Mouse (Mus musculus) limb, embryonic 10.5 days (tissue): ENCODE measurements around the gene Kif1b. TPM values are rescaled to one million over a fixed set of nuclear protein-coding genes. Genes with fewer than 3 reads are reported as not detected.
"Not testable (repeated sequence)": the region's sequence is repeated elsewhere in the genome, so short reads cannot be mapped to it uniquely, and the experiment has no call there.

ENCODE experiments used
- DNase-seq: peaks from one replicate; pipeline ENCODE4 v3.0.0-alpha.2; 2017; ENCODE audit warnings: low spot score
- H3K27ac ChIP-seq: fragments of 300-500 bp; sonication (generic); 2 replicates; pipeline ENCODE4 v1.5.1; 2016; ENCODE audit warnings: mild to moderate bottlenecking
- H3K27me3 ChIP-seq: fragments of 300-500 bp; sonication (generic); 2 replicates; pipeline ENCODE4 v1.6.1; 2016; ENCODE audit warnings: low read depth, mild to moderate bottlenecking; ENCODE audit not compliant: poor library complexity, severe bottlenecking
- H3K36me3 ChIP-seq: fragments of 300-500 bp; sonication (generic); 2 replicates; pipeline ENCODE4 v1.6.1; 2016; ENCODE audit warnings: mild to moderate bottlenecking, moderate library complexity
- H3K4me1 ChIP-seq: fragments of 300-500 bp; sonication (generic); 2 replicates; pipeline ENCODE4 v1.6.1; 2016
- H3K4me3 ChIP-seq: fragments of 300-500 bp; sonication (generic); 2 replicates; pipeline ENCODE4 v1.5.1; 2016; ENCODE audit warnings: mild to moderate bottlenecking, moderate library complexity
- H3K9me3 ChIP-seq: fragments of 300-500 bp; sonication (generic); replicated peaks from 2 replicates; pipeline ENCODE4 v1.6.1; 2016; ENCODE audit warnings: mild to moderate bottlenecking
- WGBS: fragments of 180-500 bp; shearing (Covaris S2); methylation state at CpG from one replicate; pipeline ENCODE4 v1.1.7; 2016; 5-methylcytosine and 5-hydroxymethylcytosine counted together
- polyA plus RNA-seq: library from polyadenylated mRNA; unstranded; fragments of >200 nt; fragmentation: Nextera tagmentation; extraction: Ambion mirVana; gene quantifications from 2 replicates; pipeline ENCODE4 v1.2.1, GENCODE M21; 2016

Gene Kif1b
- polyA plus RNA-seq, 1 experiment from 2014 or later, result 38.2 TPM

GRCm38 (mm10) chr4:149182755-149183154 lies 124.7 kb downstream of the Kif1b start:
- peaks cover 85% of the 10 kb centered on the region for H3K36me3 ChIP-seq
- H3K4me3 ChIP-seq, result no peak overlapping the region
- no peaks in the 10 kb centered on the region for H3K27me3 ChIP-seq
- peaks cover 11% of the 10 kb centered on the region for H3K4me1 ChIP-seq
- WGBS, result 51% methylated on average over 4 of the region's 4 CpGs
- no peak for DNase-seq
- no peak overlapping the region for H3K27ac ChIP-seq
- no peaks in the 10 kb centered on the region for H3K9me3 ChIP-seq

- no peak overlapping the region for H3K27ac ChIP-seq
- peaks cover 80% of the 10 kb centered on the region for H3K36me3 ChIP-seq
- peaks cover 9% of the 10 kb centered on the region for H3K4me1 ChIP-seq
- no peak overlapping the region for H3K4me3 ChIP-seq
- 90% methylated on average over 7 of the region's 7 CpGs for WGBS
- DNase-seq, result no peak
- no peaks in the 10 kb centered on the region for H3K9me3 ChIP-seq
- no peaks in the 10 kb centered on the region for H3K27me3 ChIP-seq
Measured at GRCm38 (mm10) chr4:149182192-149182591, 125.3 kb downstream of the Kif1b start.

GRCm38 (mm10) chr4:149179573-149179972 lies 127.9 kb downstream of the Kif1b start:
- no peak for DNase-seq
- Histone ChIP-seq H3K27me3 (no peaks in the 10 kb centered on the region), H3K4me1 (peaks cover 9% of the 10 kb centered on the region), H3K36me3 (peaks cover 57% of the 10 kb centered on the region), H3K9me3 (no peaks in the 10 kb centered on the region), H3K27ac (no peak overlapping the region), H3K4me3 (no peak overlapping the region)
- 59% methylated on average over 4 of the region's 4 CpGs for WGBS

DNA sequence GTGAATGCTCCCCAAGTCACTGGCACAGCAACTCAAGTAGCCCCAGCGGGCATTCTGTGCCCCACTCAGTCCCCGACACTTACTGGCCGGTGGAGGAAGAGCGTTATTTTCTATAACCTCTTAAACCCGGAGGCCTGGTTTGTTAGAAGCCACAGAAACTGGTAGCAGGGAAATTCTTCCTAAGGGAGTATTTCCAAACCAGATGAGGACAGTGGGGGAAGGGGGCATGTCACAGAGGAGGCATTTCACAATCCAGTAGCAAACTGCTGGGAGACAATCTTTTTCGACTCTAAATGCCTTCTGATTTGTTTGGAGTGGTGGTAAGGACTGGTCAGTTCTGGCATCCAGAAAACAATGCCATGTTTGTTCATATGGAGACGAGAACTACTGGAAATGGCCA lies 128.3 kb downstream of the Kif1b start:
- Histone ChIP-seq H3K27ac (peak overlapping the region; percentile 32), H3K27me3 (no peaks in the 10 kb centered on the region), H3K4me1 (peaks cover 9% of the 10 kb centered on the region), H3K36me3 (peaks cover 52% of the 10 kb centered on the region), H3K9me3 (no peaks in the 10 kb centered on the region), H3K4me3 (no peak overlapping the region)
- DNase-seq, result no peak
- 86% methylated on average over 7 of the region's 7 CpGs for WGBS

GRCm38 (mm10) chr4:149178328-149178727 lies 129.2 kb downstream of the Kif1b start:
- 76% methylated on average over 7 of the region's 7 CpGs for WGBS
- DNase-seq, result no peak
- Histone ChIP-seq H3K4me3 (no peak overlapping the region), H3K9me3 (no peaks in the 10 kb centered on the region), H3K4me1 (peaks cover 9% of the 10 kb centered on the region), H3K27ac (no peak overlapping the region), H3K27me3 (no peaks in the 10 kb centered on the region), H3K36me3 (peaks cover 44% of the 10 kb centered on the region)

DNA sequence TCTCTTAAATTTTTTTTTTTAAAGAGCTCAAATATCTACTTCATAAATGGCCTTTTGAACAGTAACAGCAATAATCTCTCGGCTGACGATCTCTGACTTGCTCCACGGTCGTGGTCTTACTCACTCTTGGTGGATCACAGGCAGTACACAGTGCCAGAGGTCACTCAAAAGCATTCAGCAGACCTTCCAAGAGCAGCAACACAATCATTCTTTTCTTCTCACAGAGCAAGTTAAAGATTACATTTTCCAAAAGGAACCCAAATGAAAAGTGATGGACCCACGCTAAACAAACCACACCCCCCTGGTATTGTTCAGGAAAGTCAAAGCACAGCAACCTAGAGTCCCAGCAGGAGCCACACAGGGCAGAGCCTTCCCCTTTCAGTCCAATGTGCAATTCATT lies 130.4 kb downstream of the Kif1b start:
- WGBS, result 82% methylated on average over 5 of the region's 5 CpGs
- Histone ChIP-seq H3K27me3 (no peaks in the 10 kb centered on the region), H3K4me3 (no peak overlapping the region), H3K27ac (no peak overlapping the region), H3K4me1 (peaks cover 9% of the 10 kb centered on the region), H3K9me3 (no peaks in the 10 kb centered on the region), H3K36me3 (peaks cover 31% of the 10 kb centered on the region)
- DNase-seq, result no peak

DNA sequence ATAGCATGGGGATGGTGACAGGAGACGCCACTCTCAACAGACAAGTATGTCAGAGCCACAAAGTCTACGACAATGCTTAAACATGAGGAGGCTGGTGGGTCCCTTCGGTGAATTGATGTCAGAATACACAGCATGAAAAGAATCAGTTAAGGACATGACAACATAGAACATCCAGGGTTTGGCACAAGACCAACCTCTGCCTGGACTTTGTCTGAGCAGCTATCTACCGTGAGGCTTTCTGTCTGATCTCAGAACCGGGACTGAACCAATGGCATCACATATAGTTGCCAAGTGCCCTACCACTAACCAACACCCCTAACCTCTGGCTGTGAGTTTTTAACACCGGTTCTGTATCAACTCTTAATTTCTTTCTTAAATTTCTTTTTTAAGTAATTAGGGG lies 130.8 kb downstream of the Kif1b start:
- no peak overlapping the region for H3K27ac ChIP-seq
- H3K36me3 ChIP-seq, result peaks cover 27% of the 10 kb centered on the region
- no peak overlapping the region for H3K4me3 ChIP-seq
- WGBS, result 93% methylated on average over 6 of the region's 6 CpGs
- no peaks in the 10 kb centered on the region for H3K9me3 ChIP-seq
- peaks cover 9% of the 10 kb centered on the region for H3K4me1 ChIP-seq
- DNase-seq, result no peak
- H3K27me3 ChIP-seq, result no peaks in the 10 kb centered on the region

GRCm38 (mm10) chr4:149173661-149174060 lies 133.8 kb downstream of the Kif1b start:
- no peak overlapping the region for H3K27ac ChIP-seq
- H3K4me3 ChIP-seq, result no peak overlapping the region
- H3K4me1 ChIP-seq, result peaks cover 7% of the 10 kb centered on the region; the same call in 1 of the 2 replicates
- H3K9me3 ChIP-seq, result no peaks in the 10 kb centered on the region
- no peak for DNase-seq
- 0 out of 2 replicates have a peak, but pooled peaks cover under 1% of the 10 kb centered on the region for H3K36me3 ChIP-seq
- no peaks in the 10 kb centered on the region for H3K27me3 ChIP-seq
- 92% methylated on average over 6 of the region's 6 CpGs for WGBS

GRCm38 (mm10) chr4:149172666-149173065 lies 134.8 kb downstream of the Kif1b start:
- H3K36me3 ChIP-seq, result no peaks in the 10 kb centered on the region
- H3K27ac ChIP-seq, result 0 out of 2 replicates have a peak overlapping the region, but pooled peaks have one; percentile 46
- DNase-seq, result no peak
- no peak overlapping the region for H3K4me3 ChIP-seq
- H3K4me1 ChIP-seq, result peaks cover 5% of the 10 kb centered on the region; the same call in 1 of the 2 replicates
- H3K27me3 ChIP-seq, result no peaks in the 10 kb centered on the region
- no peaks in the 10 kb centered on the region for H3K9me3 ChIP-seq
- 91% methylated on average over 2 of the region's 2 CpGs for WGBS

- Histone ChIP-seq H3K36me3 (no peaks in the 10 kb centered on the region), H3K27me3 (no peaks in the 10 kb centered on the region), H3K9me3 (no peaks in the 10 kb centered on the region), H3K27ac (no peak overlapping the region), H3K4me1 (peaks cover 8% of the 10 kb centered on the region; the same call in 1 of the 2 replicates), H3K4me3 (no peak overlapping the region)
- DNase-seq, result no peak
- 95% methylated on average over 5 of the region's 5 CpGs for WGBS
Measured at GRCm38 (mm10) chr4:149172083-149172482, 135.4 kb downstream of the Kif1b start.

- no peaks in the 10 kb centered on the region for H3K36me3 ChIP-seq
- H3K4me3 ChIP-seq, result no peak overlapping the region
- no peaks in the 10 kb centered on the region for H3K9me3 ChIP-seq
- H3K27ac ChIP-seq, result no peak overlapping the region
- no peaks in the 10 kb centered on the region for H3K27me3 ChIP-seq
- 82% methylated on average over 5 of the region's 5 CpGs for WGBS
- peaks cover 12% of the 10 kb centered on the region; the same call in 1 of the 2 replicates for H3K4me1 ChIP-seq
- no peak for DNase-seq
Measured at GRCm38 (mm10) chr4:149171581-149171981, 135.9 kb downstream of the Kif1b start.

DNA sequence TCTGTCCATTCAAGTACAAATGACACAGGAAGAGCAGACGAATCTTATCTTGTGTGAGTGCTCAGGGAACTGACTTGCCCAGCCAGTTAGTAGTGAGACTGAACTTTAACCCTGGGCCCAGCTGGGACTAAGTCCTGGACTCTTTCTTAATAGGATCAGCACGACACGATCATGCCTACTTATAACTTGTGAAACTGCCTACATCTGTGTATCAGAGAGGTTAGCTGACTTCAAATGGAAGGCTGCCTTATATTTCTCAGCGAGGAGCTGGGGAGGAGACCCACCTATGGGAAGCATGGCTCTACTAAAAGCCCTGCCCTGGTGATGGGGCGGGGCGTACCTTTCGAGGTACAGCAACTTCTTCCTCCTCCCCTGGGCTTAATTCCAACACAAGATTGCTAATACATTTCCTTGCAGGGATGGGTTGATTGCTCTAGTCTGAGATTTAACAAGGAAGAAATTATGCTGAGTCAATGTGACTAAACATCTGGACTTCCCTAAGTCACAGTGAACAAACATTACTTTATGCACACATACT lies 137.0 kb downstream of the Kif1b start:
- WGBS, result 79% methylated on average over 7 of the region's 7 CpGs
- Histone ChIP-seq H3K4me1 (peaks cover 16% of the 10 kb centered on the region), H3K27ac (no peak overlapping the region), H3K36me3 (no peaks in the 10 kb centered on the region), H3K9me3 (no peaks in the 10 kb centered on the region), H3K27me3 (no peaks in the 10 kb centered on the region), H3K4me3 (no peak overlapping the region)
- DNase-seq, result no peak

DNA sequence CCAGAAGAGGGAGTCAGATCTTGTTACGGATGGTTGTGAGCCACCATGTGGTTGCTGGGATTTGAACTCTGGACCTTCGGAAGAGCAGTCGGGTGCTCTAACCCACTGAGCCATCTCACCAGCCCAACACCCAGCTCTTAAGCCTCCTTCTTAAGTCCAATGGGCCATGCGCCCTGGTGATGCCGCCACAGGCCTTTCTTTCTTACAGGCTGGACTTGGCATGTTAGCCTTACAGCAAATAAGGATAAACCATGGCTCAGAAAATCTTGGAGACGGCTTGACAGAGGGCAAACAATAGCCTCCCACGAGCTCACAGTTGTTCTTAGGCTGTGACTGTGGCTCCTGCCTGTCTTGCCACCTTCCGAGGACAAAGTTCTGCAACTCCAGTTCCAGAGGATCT lies 137.6 kb downstream of the Kif1b start:
- not testable (repeated sequence) for H3K9me3 ChIP-seq, H3K36me3 ChIP-seq, DNase-seq, H3K27ac ChIP-seq, H3K27me3 ChIP-seq, H3K4me3 ChIP-seq
- H3K4me1 ChIP-seq, result peaks cover 21% of the 10 kb centered on the region
- WGBS, result 91% methylated on average over 8 of the region's 8 CpGs

- Histone ChIP-seq H3K4me3 (no peak overlapping the region), H3K27me3 (no peaks in the 10 kb centered on the region), H3K27ac (no peak overlapping the region), H3K36me3 (peaks cover 23% of the 10 kb centered on the region), H3K9me3 (no peaks in the 10 kb centered on the region), H3K4me1 (peaks cover 28% of the 10 kb centered on the region)
- DNase-seq, result no peak
- 90% methylated on average over 2 of the region's 2 CpGs for WGBS
Measured at GRCm38 (mm10) chr4:149168016-149168415, 139.5 kb downstream of the Kif1b start.
